Mouse (Mus musculus) spleen, adult 2 months (tissue): ENCODE measurements at regions not wholly inside any gene's neighbourhood (a gene's known extent, or its start where the extent isn't known, plus 50 kb on each side); places are given as distances from the start of the nearest gene placed in this dataset.

Experiments
- CTCF ChIP-seq: fragments of 200-500 bp; IDR thresholded peaks from 2 replicates; pipeline ENCODE4 v1.5.1; 2011; ENCODE audit warnings: mild to moderate bottlenecking, inconsistent platforms; ENCODE audit not compliant: insufficient read depth, insufficient read length, insufficient replicate concordance; ENCODE audit errors: extremely low read depth
- POLR2A ChIP-seq: fragments of 200-500 bp; IDR thresholded peaks from 2 replicates; pipeline ENCODE4 v1.6.1; 2011; ENCODE audit warnings: low read depth, low read length, inconsistent platforms

GRCm38 (mm10) chr13:28839084-28839483, 114.4 kb downstream of the Sox4 start:
- TF ChIP-seq CTCF (no peak), POLR2A (no peak)
